Mouse (Mus musculus): Measurements from ENCODE around the gene Aldh16a1.
"Not testable (repeated sequence)": the region's sequence is repeated elsewhere in the genome, so short reads cannot be mapped to it uniquely, and the experiment has no call there.

Aldh16a1 gene

DNA sequence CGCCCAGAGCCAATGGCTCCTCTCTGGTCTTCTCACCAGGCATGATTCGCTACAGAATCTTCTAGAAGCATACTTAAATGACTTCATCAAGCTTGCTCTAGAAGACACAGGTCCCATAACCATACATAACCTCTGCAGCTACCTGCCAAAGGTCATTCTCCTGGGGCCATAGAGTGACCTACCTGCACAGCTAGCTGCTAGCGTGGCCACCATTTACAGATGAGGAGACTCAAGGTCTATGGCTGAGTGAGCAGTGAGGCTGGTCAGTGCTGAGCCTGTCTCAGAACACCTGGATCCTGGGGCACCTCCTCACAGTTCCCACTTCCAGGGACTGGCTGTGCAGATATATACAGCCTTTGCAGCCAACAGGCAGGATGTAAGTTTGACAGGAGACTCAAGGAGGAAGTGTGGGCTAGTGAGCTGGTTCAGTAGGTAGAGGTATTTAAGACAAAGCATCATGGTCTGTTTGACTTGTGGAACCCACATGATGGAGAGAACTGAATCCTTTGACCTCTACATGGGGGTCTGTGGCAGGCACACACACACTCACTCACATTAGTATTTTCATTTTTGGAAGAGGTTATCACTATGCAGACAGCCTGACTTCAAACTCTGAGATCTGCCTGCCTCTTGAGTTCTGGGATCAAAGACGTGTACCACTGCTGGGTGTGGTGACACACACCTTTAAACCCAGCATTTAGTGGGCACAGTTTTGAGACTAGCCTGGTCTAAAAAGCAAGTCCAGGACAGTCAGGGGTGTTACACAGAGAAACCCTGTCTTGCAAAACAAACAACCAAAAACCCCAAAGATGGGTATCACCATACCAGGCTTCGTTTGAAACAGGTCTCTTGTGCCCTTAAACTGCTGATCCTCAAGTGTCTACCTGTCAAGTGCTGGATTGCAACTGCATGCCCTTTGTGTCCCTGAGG lies 34.3 kb downstream of the Aldh16a1 start:
- no peak for DNase-seq (ENCODE audit: extremely low read depth, low read depth, low spot score)

DNA sequence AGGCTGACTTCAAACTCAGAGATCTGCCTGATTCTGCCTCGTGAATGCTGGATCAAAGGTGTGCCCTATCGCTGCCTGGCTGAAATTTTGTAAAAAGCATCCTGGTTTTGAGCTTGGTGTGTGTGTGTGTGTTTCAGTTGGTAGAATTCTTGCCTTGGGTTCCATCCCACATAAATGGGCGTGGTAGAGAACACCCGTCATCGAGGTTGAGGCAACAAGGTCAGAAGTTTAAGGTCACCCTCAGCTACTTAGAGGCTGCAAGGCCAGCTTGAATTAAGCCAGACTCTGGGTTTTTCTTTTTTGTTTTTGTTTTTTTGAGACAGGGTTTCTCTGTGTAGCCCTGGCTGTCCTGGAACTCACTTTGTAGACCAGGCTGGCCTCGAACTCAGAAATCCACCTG lies 36.0 kb downstream of the Aldh16a1 start:
- DNase-seq (ENCODE audit: extremely low read depth, low read depth, low spot score) = no peak

DNA sequence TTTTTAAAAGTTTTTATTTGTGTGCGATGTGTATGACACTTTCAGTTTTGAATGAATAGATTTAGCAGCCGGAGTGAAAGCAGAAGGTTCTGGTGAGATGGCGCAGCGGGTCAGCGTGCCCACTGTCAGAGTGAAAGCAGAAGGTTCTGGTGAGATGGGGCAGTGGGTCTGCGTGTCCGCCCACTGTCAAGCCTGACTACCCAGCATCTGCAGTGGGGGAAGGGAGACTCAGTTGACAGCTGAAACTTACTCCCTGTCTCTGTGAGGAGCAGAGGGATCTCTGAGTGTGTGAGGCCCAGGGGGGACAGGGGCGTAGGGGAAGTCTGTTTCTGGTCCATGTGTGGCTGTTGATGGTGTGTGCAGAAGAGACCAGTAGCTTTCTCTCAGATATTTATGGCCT lies 36.8 kb downstream of the Aldh16a1 start:
- DNase-seq (ENCODE audit: extremely low read depth, low read depth, low spot score) = no peak

DNA sequence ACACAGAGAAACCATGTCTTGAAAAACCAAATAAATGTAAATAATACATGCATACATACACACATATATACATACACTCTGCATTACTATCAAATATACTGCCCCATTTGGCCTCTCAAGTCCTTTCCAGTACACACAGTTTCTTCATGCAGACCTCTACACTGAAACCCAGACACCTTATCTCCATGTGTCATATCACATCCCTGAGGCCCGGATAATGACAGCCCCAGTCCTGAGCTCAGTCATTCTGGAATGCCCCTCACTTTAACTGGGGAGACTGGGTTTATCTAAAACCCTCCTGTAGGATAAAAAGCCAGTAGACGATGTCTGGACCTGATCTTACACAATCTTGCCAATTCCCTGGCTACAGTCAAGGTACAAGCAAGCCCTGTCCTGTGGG lies 40.9 kb downstream of the Aldh16a1 start:
- DNase-seq (ENCODE audit: extremely low read depth, low read depth, low spot score) = no peak

DNA sequence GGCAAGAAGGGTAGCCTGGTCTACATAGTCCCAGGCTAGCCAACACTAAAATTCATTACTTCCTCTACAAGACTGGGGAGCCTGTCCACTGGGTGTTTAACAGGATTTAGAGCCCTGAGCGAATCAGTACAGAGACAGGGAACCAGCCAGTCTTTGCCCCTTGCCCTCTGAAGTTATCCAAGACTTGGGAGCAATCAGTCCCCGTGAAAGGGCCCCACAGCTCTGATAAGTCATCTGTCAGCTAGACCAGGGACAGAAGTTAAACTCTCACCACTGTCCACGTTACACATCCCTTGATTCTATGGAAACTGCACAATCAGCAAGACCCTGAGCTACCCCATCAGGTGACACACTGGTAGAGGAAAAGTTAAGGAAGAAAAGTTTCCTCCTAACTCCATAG lies 41.9 kb downstream of the Aldh16a1 start:
- no peak for DNase-seq (ENCODE audit: extremely low read depth, low read depth, low spot score)

DNA sequence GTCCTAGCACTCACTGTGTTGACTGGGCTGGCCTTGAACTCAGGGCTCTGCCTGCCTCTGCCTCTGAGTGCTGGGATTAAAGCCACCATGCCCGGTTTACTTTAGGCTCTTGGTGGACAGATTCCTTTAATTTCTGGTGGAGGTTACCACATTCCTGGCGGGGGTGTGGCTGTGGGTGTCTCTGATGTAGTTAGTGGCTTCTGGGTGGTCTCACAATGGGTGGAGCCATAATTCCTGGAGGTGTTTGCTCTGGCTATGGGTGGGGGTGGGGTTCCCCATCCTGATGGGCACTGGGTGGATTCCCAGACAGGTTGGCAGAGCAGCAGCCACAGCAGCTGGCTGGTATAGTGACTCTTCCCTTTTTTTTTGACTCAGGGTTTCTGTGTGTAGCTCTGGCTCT lies 42.4 kb downstream of the Aldh16a1 start:
- no peak for DNase-seq (ENCODE audit: extremely low read depth, low read depth, low spot score)

DNA sequence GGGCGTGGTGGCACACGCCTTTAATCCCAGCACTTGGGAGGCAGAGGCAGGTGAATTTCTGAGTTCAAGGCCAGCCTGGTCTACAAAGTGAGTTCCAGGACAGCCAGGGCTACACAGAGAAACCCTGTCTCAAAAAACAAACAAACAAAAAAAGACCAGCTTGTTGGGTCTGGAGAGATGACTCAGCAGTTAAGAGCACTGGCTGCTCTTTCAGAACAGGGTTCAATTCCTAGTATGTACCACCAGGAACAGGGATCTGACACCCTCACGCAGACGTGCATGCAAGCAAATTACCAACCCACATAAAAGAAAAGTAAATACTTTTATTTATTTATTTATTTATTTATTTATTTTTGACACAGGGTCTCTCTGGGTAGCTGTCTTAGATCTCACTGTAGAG lies 44.3 kb downstream of the Aldh16a1 start:
- not testable (repeated sequence) for DNase-seq (ENCODE audit: extremely low read depth, low read depth, low spot score)

DNA sequence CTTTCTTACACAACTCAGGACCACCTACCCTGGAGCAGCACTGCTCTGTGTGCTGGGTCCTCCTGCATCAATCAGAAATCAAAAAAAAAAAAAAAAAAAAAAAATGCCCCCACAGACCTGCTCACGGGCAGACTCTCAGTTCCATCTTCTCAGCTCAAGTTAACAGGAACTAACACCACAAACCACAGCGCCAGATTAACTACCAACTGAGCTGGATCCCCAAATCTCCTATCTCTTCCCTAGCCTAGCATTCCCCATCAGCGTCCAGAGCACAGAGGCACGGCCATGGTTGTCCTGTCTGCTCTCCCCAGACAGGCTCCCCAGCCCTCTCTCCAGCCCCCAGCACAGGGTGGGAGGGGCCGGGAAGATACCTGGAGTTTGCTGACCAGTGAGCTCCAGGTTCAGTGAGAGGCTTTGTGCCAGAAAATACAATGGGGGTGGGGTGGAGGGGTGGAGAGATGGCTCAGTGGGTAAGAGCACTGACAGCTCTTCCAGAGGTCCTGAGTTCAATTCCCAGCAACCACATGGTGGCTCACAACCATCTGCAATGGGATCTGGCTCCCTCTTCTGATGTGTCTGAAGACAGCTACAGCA lies 47.2 kb downstream of the Aldh16a1 start:
- no peak for DNase-seq (ENCODE audit: extremely low read depth, low read depth, low spot score)

DNA sequence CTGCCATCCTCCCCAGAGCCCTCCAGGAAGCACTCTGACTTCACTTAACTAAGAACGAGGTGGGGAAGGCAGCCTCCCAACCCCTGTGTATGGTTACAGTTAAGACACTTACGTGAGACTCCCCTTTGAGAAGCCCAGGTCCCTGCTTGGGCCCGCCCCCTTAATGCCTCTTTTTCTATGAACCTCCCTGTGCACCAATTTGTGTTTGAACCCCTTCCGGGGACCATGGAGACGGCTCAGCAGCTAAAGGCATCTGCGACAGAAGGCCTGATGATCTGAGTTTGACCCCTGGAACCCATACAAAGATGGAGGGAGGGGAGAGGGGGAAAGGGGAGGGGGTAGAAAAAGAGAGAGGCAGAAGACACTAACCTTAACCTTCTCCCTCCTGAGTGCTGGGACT lies 47.9 kb downstream of the Aldh16a1 start:
- DNase-seq (ENCODE audit: extremely low read depth, low read depth, low spot score) = no peak

DNA sequence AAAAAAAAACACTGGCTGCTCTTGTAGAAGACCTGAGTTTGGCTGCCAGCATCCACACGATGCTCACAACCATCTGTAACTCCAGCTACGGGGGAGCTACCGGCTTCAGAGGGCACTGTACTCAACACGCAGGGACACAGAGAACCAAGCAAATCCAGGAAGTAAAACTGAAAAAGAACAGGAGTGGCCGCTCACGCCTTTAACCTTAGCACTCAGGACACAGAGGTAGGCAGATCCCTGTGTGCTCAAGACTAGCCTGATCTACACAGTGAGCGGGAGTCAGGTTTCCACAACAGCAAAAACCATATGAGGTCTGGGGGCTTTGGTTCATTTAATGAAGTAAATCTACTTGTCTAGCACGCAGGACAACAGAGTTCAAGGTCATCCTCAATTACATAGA lies 48.9 kb downstream of the Aldh16a1 start:
- no peak for DNase-seq (ENCODE audit: extremely low read depth, low read depth, low spot score)

DNA sequence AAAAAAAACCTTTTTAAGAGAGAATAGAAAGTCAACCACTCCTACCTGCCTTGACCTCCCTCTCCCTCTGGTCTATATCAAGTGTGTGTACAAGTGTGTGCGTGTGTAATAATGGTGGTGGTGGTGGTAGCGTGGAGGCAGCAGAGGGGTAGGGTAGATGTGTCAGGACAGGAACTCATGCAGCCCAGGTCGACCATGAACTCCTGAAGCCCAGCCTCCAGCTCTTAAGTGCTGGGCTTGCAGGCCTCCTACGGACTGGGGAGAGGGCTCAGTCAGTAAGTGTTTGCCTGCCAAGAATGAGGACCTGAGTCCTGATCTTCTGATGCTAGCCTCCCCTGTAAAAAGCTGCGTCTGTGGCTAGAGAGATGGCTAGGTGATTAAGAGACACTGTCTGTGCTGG lies 49.4 kb downstream of the Aldh16a1 start:
- DNase-seq (ENCODE audit: extremely low read depth, low read depth, low spot score) = no peak

DNA sequence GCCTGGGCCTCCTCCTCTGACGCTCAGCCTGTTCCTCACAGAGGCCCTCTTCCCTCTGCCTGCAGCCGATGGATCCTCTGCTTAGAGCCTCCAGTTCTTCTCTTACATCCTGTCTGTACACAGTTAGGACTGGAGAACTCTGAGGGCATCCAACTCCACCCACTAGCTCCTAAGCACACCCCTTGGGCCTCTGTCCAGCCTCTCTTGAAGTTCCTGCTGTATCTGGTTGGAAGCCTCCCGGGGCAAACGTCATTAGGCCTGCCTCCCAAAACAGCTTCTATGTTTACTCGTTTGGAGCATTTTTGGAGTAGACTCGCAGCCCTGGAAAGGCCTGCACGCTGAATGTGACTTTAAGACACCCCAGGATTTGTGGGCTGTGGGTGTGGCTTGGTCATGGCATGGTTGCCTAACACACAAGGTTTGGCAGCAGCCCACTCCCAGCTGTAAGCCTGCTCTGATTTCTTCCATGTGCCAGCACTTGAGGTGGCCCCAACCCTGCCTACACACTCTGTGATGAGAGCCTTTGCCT lies 50.7 kb downstream of the Aldh16a1 start, which contains the start of gene Fcgrt:
Gene Fcgrt, minus strand, starts transcription at position 200 of the 529 bp plus-strand sequence.
- peak; percentile 94 for DNase-seq (ENCODE audit: extremely low read depth, low read depth, low spot score)

DNA sequence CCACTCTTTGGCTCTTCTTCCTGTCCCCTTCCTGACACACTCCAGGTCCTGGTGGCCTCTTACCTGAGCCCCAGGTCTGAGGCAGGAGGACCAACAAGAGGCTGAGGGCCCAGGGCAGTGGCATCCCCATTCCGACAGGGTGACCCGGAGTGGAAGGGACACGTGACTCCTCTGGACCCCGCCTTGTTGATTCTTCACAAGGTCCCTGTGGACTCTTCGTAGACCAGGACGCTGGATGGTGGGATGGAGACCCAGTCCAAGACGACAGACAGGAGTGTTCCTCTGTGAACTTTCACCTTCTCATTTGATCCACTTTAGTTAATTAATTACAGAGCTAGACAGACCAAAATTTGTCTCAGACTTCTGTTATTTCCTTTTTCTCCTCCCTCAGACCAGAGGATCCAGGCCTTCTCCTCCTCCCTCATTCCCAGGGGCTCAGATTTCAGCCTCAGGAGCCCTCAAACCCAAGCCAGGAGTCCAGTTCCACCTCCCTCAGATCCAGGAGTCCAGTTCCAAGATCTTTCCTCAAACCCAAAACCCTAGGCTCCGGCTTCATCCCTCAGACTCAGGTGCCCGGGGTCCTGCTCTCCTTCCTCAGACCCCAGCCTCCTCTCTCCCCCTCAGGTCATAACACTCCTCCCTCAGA lies 51.3 kb downstream of the Aldh16a1 start:
- DNase-seq (ENCODE audit: extremely low read depth, low read depth, low spot score) = no peak

DNA sequence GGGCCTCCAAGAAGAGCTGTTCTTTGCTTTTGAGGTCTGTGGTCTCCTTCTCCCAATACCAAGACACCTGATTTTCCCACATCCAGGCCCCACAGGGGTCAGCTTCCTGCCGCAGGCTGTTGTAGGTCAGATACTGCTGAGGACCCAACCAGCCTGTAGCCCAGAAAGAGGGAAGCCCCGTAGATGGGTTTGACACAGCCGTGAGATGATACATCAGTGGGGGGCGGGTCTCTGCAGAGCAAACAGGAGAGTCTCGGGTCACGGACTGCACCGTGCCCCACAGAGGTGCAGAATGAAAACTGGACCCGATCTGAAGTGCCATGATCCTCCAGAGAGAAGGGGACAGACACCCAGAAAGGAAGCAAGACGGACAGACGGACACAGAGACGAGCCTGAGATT lies 51.9 kb downstream of the Aldh16a1 start:
- no peak for DNase-seq (ENCODE audit: extremely low read depth, low read depth, low spot score)

DNA sequence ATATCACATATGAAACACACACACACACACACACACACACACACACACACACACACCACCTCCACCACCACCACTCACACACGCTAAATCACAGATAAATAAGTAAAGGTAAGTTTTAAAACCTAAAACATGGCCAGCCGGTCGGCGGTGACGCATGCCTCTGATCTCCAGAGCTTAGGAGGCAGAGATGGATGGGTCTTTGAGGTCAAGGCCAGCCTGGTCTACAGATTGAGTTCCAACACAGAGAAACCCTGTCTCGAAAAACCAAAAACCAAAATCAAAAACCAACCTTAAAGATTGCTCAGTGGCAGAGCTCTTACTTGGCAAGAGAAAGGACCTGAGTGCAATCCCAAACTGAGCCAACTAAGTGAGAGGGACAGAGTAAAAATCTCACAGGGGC lies 54.3 kb downstream of the Aldh16a1 start:
- no peak for DNase-seq (ENCODE audit: extremely low read depth, low read depth, low spot score)

DNA sequence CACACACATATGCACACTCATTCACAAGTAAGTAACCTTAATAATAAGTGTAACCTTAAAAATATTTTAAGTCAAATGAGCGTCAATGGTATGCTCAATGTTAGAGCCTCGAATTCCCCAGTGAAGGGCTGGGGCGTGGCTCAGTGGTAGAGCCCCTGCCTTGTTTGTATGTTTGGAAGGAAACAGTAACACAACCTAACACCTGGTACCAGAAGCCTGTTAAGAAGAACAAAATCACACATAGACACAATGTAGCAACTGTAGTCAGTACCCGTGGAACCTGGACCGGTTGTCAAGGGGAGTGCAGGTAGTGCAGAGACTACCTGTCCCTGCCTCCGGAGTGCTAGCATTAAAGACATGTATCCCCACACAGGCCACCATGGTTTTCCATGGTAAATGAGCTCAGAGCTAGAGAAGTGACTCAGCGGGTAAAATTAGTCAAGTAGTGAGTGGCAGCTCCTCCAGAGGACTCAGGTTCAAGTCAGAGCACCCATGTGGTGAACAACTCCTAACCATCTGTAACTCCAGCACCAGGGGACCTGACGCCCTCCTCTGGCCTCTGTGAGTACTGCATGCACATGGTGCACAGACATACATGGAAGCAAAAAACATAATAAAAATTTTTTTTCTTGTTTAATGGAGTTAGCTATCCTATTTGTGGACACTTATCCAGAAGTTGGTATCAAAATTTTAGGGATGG lies 55.7 kb downstream of the Aldh16a1 start:
- DNase-seq (ENCODE audit: extremely low read depth, low read depth, low spot score) = no peak

DNA sequence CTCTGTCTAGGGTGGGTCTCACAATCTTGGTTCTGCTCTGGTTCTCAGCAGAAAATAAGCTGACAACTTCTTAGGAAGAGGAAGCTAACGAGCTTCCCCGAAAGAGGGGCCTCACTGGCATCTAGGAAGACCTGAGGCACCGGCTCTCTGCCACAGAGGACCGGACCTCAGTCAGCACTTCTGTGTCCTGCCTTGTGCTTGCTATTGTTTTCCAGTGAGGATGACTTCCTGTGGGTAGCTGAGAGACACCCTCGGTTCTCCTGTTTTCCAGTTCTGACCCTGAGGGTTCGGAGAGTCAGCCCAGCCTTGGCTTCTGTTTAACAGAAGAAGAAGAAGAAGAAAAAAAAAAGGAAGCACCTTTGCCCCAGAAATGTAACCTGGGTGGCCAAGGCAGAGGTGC lies 56.9 kb downstream of the Aldh16a1 start:
- DNase-seq (ENCODE audit: extremely low read depth, low read depth, low spot score) = no peak

DNA sequence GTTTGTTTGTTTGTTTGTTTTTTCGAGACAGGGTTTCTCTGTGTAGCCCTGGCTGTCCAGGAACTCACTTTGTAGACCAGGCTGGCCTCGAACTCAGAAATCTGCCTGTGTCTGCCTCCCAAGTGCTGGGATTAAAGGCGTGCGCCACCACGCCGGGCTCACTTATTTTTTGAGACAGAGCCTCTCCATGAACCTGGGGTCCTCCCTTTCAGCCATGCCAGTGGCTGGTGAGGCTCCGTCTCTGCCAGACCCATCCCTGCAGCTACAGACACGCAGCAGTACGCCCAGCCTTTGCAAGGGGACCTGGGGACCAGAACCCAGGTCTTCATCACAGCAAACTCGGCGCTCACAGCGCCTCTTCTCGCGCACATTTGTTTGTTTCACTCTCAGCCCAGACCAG lies 58.4 kb downstream of the Aldh16a1 start:
- not testable (repeated sequence) for DNase-seq (ENCODE audit: extremely low read depth, low read depth, low spot score)

DNA sequence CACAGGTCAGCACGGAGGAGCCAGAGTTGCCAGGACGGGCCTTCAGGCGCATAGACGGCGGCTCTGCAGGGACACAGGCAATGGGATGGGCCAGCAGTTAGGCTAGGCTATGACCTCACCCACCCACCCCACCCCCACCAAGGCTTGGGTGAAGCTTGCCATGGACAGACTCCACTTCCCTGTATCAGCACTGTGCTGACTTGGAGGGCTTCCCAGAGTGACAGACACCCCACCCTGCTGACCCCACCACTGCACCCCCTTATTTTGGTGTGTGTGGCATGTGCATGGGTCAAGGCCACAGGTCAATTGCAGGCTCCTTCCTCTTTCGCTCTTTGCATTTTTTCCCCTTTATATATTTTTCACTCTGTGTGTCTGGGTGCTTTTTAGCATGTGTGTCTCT lies 59.0 kb downstream of the Aldh16a1 start:
- no peak for DNase-seq (ENCODE audit: extremely low read depth, low read depth, low spot score)

DNA sequence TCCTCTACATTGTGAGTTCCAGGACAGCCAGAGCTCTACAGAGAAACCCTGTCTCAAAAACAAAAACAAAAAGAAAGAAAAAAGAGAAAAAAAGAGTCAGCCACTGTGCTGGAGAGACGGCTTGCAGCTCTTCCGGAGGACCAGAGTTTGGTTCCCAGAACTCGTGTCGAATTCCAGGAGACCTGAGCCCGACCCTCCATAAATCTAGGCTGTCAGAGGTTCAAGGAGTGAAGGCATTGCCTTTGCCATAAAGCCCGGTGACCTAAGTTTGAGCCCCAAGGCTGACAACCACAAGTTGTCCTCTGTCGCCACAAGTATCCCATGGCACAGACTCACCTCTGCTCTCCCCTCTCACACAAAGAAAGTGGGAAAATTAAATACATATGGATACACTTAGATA lies 60.3 kb downstream of the Aldh16a1 start:
- no peak for DNase-seq (ENCODE audit: extremely low read depth, low read depth, low spot score)

DNA sequence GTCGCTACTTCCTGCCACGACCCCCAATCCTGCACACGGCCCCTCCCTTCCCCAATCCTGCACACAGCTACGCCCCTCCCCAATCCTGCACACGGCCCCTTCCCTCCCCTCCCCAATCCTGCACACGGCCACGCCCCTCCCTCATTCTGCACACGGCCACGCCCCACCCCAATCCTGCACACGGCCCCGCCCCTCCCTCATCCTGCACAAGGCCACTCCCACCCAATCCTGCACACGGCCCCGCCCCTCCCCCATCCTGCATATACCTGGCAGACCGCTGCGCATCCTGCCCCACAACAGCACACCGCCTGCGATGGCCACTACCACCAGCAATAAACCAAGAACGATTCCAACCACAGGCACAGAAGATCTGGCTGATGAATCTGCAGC lies 60.9 kb downstream of the Aldh16a1 start:
- no peak for DNase-seq (ENCODE audit: extremely low read depth, low read depth, low spot score)

All from fat pad, adult 2 months (tissue).